Mouse (Mus musculus): Measurements from ENCODE around the gene Stambpl1. TPM values are rescaled to one million over a fixed set of nuclear protein-coding genes. Genes with fewer than 3 reads are reported as not detected.

Gene Stambpl1
- total RNA-seq, 2 experiments from 2014 or later, result 2.3 to 2.6 TPM

DNA sequence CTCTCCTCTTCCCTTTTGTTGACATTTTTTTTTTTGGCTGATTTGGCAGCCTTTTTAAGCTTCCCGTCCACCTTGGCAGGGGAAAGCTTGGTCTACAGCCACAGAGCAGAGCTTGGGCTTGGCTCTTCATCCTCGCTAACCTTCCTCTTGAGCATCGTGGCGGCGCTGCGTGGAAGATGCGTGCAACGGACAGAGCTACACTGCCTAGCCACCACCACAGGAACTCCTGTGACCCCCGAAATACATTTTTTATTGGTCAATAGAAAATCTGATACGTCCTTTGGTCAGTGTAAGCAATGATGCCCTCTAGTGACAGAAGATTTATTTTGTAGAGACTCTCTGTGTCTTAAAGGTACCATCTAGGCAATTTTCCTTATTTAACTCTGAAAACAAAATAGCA is 92.4 kb downstream of the Stambpl1 start:
- DNase-seq, result no peak

DNA sequence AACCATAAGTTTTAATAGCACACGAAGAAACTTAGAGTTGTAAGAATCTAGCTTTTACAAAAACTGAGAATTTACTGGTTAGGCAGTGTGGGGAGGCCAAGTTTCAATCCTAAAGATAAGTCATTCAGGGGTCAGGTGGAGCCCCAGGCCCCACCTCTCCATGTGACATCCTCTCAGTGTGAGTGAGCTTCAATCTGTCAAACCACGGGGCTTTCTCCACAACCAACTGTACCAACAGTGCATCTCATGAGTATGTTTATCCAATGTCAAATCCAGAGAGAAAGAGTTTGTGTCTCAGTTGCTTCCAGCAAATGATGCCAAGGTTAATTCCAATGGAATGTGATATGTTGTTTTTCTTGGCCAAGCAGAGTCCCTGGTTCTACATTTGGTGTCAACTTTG is 92.8 kb downstream of the Stambpl1 start:
- no peak for DNase-seq

- no peak for DNase-seq
These were observed 95.2 kb downstream of the Stambpl1 start for GRCm38 (mm10) chr19:34287221-34287620.

DNA sequence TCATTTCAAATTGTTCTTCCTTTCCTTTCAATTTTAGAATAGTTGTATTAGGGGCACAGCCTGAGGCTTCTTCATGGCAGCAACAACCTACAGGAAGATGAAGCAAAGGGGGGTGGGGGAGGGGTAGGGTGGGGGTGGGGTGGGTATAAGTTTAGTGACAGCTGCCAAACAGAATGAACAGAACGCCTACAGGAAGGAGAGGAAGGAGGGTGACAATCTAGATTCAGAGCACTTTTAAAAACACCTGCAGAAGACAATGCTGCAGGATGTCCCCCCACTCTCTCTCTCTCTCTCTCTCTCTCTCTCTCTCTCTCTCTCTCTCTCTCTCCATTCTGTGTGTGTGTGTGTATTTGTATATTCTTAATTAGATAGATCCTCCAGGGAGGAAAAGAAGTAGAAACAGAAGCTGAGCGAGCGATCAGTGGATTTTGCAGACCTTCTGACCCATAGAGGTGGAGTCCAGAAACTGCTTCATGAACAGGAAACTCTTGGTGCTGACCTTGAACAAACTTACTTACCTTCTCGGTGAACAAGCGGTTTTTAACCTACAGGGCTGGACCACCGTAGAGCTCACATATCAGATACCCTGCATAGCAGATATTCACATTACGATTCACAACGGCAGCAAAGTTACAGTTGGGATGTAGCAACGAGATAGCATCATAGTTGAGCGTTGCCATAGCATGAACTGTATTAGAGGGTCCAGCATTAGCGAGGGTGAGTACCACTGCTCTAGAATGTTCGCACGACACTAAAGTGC is 95.8 kb downstream of the Stambpl1 start:
- DNase-seq, result no peak

DNA sequence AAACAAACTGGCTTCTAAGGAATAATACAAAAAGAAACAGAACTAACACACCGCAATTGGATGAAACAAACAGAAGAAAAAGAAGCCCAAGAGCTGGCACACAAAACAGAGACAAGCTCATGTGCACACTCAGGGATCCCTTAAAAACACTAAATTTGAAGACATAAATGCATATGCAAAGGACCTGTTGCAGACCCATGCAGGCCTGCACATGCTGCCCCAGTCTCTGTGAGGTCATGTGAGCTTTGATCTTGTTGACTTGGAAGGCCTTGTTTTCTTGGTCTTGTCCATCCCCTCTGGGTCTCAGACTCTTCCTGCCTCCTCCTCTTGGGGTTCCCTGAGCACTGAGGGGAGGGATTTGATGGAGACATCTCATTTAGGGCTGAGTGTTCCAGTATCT is 96.7 kb downstream of the Stambpl1 start:
- no peak for DNase-seq

Other genes with a start within 250 kb of the Stambpl1 start
- not detected for gene Lipf, start 231.0 kb upstream of the Stambpl1 start, total RNA-seq (2021)
- not detected for gene Lipk, start 183.9 kb upstream of the Stambpl1 start, total RNA-seq (2021)
- not detected for gene Lipn, start 124.9 kb upstream of the Stambpl1 start, total RNA-seq (2021)
- gene Lipm, start 91.3 kb upstream of the Stambpl1 start, total RNA-seq (2021), result not detected
- not detected for gene Ankrd22, start 26.2 kb upstream of the Stambpl1 start, total RNA-seq (2021)
- 100 to 1,000 TPM; 517 to 534 TPM for gene Acta2, start 63.4 kb downstream of the Stambpl1 start, total RNA-seq (2021)
- 1 to 10 TPM; 2.0 to 3.7 TPM for gene Fas, start 98.4 kb downstream of the Stambpl1 start, total RNA-seq (2021)

Measured in gastrocnemius, postnatal 10 days (tissue).